Mouse (Mus musculus) small intestine, adult 2 months (tissue): Measurements from ENCODE around the gene Syne1.

Experiments
- CTCF ChIP-seq: fragments of 200-500 bp; IDR thresholded peaks from 2 replicates; pipeline ENCODE4 v1.5.1; 2012; ENCODE audit warnings: low read depth, mild to moderate bottlenecking, control low read depth, inconsistent platforms, low read length, moderate library complexity, mixed read lengths; ENCODE audit not compliant: insufficient replicate concordance, insufficient read length; ENCODE audit errors: extremely low read depth
- POLR2A ChIP-seq: fragments of 200-500 bp; IDR thresholded peaks from 2 replicates; pipeline ENCODE4 v1.6.1; 2012; ENCODE audit warnings: low read depth, mild to moderate bottlenecking, control low read depth, inconsistent platforms, low read length, moderate library complexity

- TF ChIP-seq CTCF, result no peak
- TF ChIP-seq POLR2A, result no peak
These were observed 465.0 kb downstream of the Syne1 start for GRCm38 (mm10) chr10:5086329-5086728.
